Mouse (Mus musculus) lung, postnatal 14 days (tissue): ENCODE measurements around the gene Fry.

ENCODE experiments used
- DNase-seq: peaks from one replicate; pipeline ENCODE4 v3.0.0; 2021

The Fry gene

DNA sequence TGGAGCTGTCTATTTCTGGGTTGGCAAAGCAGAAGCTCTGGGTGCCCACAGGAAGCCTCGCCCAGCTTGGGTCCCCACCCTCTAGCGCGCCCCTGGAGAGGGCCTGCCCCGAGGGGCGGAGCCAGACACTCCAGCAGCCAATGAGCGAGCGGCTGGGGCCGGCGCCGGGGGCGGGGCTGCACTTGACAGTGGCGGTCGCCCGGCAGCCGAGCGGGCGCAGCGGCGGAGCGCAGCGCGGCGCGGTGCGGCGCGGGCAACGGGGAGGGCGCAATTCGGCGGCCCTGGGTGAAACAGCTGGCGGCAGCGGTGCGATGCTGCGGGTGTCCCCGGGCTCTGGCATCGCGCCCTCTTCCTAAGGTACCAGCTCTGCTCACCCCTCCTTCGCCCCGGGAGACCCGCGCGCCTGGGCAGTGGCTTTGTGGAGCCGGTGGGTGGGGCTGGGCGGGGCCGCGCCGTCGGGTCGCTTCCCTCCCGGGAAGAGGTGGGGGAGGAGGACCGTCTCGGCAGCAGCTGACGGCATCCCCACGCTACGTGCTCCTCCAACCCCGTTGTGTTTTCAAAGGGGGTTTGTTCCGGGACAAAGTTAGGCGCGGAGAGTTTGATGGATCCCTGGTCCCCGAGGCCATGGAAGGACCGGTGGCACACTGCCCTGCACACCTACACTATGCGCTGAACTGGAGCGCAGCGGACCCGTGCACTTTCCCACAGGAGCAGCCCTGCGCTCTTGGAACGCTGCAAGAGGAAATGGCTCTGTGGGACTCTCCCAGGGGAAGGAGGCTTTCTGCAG, at the start of gene Fry:
TSS of gene Fry (plus strand) at position 191 of the 787 bp plus-strand sequence.
- DNase-seq, result peak; percentile 96

DNA sequence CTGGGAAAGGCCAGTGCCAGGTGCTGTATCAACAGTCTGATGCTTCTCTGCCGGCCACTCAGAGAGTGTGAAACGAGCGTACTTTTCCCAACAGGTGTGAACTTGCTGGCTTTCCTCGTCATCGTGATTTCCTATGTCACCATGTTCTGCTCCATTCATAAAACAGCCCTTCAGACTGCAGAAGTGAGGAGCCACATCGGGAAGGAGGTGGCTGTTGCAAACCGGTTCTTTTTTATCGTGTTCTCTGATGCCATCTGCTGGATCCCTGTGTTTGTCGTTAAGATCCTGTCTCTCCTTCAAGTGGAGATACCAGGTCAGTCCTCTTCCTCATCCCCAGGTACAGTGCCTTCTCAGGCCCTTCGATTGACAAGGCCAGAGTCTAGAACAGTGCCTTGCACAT, 48.4 kb upstream of the Fry start:
- DNase-seq, result peak; percentile 8

DNA sequence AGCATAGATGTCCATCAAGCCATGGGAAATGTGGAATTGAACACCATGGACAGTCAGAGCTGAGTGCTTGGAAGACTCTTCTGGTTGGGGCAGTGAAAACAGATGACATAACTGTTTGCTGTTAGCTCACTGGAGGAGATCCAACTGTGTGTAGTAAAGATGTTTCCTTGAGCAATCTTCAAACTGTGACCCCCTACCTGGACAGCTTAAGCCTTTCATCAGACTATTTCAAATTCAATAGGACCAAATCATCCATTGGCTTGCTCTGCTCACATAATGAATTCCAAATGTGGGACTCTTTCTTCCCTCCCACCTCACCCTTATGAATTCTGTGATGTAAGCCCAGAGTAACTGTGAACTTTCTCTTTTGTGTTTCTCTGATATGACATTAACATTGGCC, 46.7 kb upstream of the Fry start:
- no peak for DNase-seq

DNA sequence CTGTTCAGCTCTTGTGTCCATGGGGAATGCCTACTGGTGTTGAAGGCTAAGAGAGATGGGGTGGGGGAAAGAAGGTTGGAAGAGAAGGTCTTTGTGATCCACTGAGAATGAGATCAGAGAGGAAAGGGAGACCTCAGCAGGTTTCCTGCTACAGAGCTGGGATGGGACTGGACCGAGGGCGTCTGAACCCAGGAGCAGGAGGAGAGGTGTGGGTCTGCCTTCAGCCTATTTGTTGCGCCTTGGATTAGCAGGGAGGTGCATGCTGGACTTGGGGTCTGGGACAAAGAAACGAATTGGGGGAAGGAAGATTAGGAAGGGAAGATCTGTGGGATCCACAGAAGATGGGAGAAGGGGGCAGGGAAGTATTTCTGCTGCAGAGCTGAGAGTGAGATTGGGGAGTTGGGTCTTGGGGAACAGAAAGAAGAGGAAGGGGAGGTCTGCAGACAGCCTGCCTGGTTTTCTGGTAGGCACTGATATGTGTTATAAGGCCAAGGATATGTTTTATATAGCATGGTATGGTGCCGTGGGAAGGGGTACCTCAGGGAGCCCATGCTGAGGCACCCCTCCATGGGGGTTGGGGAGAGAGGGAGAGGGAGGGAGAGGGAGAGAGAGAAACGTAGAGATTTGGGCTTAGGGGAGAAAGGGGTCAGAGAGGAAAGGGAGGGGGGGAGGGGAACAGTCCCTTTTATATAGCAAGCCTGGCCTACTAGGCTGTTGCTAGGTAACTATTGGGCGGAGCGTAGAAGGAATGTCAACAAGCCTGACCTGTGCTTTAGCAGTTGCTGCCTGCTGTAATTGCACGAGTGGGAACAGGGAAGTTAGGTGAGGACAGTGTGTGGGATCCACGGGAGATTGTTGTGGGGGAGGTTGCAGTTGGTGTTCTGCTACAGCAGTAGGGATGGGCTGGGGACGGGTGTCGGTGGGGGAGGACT, 38.3 kb upstream of the Fry start:
- DNase-seq, result peak; percentile 17

DNA sequence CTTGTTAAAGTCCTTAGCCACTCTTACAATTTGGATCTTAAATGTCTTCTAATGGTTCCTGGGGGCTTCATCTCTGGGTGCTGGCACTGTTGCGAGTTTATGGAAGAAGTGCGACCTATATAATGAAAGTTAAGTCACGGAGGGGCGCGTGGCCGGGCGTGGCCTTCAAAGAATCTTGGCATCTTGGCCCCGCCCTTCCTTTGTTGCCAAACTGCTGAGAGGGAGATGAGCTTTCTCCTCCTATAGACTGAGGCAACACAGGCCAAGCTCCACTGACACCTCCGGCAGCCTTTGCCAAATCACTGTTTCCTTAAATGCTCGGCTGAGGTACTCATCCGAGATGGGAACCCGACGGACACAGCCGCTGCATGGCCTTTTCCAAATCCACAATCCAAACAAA, 35.7 kb upstream of the Fry start:
- DNase-seq, result no peak

DNA sequence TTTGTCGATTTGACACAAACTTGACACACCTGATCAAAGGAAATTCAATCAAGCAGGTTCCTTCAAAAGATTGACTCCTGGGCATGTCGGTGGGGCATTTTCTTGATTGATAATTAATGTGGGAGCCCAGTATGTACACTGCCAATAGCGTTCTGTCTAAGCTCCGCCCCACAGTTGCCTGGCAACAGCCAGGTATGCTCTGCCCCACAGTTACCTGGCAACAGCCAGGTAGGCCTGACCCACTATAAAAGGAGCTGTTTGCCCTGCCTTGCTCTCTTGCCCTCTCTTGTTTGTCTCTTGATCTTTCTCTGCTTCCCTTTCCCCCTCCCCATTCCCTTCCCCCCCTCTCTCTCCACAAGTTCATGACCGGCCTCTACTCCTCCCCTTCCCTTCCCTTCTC, 35.3 kb upstream of the Fry start:
- DNase-seq, result no peak

DNA sequence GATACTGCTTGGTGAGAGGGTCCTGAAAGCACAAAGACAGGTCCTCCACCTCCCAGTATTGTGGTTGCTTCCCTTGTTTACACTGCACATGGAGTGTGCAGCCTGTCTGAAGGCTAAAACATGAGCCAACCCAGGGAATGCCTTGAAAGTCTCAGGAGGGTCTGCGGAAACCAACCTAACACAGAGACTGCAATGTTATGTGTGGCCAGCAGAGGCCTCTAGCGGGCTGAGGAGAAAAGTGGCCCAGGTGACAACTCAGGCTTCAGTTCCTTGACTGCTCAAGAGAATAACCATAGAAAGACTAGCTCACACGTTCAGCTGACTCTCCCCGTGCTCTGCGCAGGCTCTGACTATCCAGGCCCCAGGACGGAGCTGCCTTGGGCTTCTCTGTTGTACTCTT, 20.8 kb upstream of the Fry start:
- DNase-seq, result peak; percentile 62

DNA sequence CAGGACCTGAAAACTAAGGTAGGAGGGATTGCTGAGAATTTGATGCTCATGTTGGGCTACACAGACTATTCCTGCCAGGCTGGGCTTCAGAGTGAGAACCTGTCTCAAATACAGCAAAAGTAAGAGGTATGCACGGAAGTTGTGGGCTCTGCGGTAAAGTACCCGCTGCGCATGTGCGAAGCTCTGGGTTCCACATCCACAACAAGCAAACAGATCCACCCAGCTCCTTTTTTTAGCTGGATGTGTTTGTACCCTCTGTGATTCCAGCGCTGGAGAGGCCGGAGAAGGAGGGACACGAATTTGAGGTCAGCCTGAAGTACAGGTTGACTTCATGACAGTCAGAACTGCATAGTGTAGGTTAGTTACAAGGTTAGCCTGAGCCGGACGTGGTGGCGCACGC, 19.7 kb upstream of the Fry start:
- no peak for DNase-seq

DNA sequence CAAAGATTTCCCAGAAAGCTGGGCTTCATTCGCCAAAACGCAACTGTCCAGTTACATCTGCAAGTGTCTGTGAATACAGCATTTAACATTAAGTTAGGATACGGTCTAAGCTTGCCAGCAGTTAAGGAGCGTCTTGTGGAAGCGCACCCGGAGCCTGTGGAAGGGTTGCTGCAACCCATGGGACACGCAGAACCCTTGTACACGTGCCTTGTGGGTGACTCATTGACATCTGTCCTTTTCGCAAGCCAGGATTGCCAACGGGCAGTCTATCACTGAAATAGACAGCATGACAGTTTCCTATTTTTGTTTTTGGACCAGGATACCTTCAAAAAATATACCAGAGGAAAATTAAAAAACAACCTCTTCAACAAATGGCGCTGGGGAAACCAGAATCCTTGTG, 16.7 kb upstream of the Fry start:
- no peak for DNase-seq

DNA sequence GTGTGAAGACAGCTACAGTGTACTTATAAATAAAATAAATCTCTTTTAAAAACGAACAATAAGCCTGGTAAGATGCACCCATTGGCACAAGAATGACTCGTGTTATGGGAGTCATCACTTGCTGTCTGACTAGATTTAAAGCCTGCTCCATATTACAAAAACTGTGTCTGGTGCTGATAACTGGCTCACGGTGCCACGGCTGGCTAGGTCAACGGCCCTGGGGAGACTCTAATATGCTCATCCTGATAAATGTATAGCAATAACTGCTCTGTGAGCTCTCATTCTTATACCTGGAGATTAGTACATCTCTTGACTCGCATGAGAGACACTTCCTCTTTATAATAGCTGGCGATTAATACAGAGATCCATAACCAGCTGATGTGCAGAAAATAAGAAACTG, 12.1 kb upstream of the Fry start:
- DNase-seq, result no peak

DNA sequence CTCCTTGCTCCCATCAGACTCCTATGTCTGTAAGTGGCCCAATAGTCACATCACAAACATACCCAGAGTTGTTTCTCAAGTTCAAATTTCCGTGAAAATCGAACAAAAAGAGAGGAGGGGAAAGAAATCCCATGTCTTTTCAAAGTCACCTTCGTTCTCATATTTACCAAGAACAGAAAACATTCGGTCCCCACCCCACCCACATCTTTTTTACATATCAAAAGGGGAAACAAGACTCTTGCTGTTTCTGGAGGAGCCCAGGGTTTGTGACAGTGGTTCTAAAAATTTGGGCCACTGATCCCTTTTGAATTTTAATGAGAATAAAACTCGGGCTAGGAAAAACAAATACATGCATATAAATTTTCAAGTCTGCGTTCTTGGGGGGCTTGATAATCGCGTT, 7.2 kb upstream of the Fry start:
- no peak for DNase-seq

DNA sequence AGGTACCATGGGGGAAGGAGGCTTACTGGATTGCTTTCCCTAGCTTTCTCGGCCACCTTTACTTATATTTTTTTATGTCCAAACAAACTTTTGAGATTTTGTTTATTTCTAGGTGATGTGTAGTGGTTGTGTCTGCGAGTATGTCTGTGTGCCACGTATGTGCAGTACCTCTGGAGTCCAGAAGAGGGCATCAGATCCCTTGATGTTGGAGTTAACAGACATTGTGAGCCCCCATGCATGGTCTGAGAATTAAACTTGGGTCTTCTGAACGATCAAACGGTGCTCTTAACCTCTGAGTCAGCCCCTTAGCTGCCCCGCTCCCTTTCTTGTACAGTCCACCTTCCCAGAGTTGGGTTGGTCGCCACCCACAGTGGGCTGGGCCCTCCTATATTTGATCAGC, 4.4 kb upstream of the Fry start:
- peak; percentile 35 for DNase-seq

DNA sequence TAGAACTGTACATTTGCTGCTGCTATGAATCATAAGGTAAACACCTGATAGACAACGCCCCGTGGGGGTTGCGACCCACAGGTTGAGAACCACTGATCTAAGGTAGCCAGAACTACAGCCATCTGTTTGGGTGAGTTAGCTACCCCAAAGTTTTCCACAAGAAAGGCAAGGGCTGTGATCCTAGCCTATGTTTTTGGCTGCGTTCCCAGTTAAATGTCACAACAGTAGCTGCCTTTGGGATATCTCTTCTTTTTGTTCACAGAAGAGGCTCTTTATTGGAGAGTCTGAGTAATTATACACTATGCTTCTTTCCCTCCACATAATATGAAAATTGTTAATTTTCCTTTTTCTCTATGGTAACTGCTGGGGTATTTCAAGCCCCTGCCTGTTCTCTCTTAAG, 3.7 kb upstream of the Fry start:
- no peak for DNase-seq

DNA sequence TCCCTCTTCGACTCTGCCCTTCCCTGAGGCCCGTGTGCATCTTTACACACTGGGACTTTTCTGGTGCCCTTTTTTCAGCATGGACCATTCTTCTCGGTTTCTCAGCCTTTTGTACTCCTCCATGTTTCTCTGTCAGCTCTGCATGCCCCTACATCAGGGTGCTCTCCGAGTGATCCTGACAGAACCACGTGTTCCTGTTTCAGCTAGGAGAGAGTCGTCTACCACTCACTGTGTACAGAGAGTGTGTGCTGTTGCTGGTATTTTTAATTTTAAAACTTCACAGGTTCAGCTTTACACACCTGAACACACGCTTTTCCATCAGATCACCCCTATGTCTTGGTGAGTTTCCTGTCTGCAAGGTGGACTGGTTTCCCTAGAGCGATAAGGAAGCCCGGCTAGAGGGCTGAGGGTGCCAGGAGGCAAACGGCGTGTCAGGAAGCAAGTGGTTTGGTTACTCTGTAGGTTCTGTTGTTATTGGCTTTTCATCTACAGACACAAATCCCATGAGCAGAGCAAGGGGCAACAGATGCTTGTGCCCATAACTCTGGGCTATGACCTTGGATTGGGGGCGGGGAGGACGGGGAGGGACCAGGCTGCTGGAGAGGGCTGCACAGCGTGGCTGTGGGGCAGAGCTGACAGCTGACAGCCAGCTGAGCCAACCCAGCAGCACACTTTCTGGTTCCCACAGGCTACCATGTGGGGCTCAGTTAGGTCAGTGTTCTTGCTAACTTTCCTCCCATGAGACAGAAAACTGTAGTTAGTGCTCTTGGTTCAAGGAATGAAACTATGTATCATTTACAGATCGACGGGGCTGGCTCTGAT, 3.0 kb upstream of the Fry start:
- no peak for DNase-seq

DNA sequence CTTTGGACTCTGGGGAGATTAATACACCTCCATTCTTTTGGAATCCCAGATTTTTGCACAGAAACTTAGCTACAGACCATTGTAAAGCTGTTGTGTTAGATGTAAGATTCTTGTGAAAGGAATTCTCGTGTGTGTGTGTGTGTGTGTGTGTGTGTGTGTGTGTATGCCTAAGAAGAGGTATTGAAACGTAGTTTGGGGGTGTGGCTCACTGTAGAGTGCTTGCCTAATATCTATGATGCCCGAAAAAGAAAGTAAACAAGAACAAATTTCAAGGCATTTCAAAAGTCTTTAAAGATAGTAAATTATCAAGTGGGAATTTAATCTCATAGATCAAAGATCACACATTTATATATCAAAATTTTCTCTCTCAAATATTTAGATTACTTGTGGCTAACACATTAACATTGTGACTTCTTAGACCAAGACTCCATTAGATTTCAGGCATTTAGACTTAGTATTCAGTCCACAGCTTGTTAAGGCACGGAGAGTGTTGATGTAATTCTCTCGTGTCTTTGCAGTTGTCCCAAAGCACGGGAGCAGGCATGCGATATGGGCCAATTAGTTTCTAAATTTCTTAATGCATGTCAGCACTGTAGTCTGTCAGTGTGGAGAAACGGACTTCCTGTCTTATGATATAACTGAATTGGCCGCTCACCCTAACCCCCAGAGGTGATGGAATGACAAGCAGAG, 2.1 kb upstream of the Fry start:
- DNase-seq, result no peak

DNA sequence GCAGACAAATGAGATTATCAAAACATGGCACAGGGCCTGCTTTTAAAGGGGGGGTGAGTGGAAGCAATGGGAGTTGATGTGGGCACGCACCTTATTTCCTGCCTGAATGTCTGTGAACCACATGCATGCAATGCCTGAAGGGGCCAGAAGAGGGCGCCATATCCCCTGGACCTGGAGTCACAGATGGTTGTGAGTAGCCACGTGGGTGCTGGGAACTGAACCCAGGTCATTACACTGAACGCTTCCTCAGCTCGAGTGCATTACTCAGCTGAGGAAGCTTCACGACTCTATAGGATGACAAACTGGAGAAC, 1.6 kb upstream of the Fry start:
- no peak for DNase-seq

DNA sequence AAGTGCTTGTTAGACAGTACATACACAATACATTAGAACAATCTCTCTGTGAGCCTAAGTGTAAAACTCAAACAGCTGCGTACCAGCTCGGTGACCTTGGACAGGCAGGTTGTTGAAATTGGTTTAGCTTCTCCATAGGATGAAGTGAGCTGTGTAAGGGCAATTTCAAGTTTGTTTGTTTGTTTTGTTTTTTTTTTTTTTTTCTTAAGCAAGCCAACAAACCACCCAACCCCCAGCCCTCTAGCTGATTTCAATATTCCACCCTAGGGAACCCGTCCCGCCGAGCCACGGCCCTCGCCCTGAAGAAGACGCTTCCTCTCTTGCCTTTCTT, 356 bp upstream of the Fry start:
- DNase-seq, result no peak

DNA sequence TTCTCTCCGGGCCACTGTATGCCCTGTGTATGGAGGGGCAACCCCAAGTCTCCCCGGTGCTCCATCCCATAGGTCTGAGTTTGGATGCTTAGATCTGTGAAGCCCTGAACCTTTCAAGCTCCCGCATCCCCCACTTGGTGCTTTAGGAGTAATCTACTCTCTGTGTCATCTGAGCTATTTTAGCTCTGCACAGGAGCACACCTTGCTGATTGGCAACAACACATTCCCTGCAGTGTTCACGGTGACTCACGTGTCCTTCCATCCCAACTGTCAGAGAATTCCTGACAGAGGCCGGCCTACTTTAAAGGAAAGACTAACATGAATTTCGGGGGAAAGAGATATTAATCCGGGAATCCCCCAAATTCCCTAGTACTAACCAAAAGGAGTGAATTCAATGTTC, 2.2 kb downstream of the Fry start:
- DNase-seq, result no peak

DNA sequence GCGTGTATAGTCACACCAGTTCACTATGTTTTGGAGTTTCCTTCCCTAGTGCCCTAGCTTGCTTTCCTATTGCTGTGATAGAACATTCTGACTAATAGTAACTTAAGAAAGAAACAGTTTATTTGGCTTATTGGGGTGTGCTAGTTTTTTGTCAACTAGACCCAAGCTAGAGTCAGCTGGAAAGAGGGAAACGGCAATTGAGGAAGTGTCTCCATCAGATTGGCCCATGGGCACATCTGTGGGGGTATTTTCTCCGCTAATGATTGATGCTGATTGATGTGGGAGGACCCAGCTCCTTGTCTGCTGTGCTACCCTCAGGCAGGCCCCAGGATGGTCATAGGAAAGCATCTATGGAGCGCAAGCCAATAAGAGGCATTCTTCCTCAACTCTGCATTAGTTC, 3.6 kb downstream of the Fry start:
- DNase-seq, result no peak

DNA sequence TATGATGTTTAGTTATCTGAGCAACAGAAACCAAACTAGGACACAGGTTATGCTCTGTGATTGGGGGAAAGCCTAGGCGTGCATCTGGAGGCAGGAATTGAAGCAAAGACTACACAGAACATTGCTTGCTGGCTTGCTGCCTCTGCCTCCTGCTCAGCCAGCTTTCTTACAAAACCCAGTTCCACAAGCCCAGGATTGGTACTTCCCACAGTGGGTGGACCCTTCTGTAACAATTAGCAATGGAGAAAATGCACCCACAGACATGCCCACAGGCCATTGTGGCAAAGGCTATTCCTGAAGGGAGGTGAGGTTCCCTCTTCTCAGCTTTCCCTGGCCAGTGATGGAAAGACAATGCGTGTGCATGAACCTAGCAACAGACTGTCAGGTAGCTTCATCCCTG, 4.1 kb downstream of the Fry start:
- DNase-seq, result no peak

DNA sequence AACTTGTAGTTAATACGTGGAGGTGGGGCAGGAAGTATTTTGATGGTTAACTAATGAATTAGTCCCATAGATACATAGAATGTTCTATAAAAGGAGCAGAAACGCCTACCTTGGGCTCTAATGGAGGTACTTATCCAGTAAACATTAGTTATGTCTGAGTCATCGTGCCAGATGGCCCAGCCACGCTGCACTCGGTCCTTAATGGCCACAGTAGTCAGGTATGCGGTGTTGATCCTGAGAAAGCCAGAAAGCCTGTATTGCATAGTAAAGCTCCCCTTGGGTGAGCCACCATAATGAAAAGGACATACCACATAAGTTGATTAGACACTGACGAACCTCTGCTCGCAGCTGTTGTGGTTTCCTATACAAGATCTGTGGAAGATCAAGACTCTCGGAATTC, 7.5 kb downstream of the Fry start:
- no peak for DNase-seq

DNA sequence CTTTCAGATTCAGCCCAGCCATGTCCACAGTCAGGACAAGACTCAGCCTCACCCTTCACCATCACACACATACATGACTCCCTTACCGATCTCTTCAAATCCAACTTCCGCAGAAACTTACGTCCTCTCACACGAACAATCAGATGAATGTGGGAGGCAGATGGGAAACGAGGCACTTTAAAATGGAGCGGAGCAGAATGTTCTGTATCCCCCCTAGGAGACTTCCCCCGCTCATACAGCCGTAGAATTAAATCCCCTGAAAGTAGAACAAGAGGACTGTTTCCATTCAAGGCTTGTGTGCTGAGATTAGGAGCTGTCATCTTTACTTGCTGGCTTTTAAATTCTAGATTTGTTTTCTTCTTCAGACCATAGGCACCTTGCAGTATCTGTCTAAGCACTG, 10.0 kb downstream of the Fry start:
- no peak for DNase-seq

DNA sequence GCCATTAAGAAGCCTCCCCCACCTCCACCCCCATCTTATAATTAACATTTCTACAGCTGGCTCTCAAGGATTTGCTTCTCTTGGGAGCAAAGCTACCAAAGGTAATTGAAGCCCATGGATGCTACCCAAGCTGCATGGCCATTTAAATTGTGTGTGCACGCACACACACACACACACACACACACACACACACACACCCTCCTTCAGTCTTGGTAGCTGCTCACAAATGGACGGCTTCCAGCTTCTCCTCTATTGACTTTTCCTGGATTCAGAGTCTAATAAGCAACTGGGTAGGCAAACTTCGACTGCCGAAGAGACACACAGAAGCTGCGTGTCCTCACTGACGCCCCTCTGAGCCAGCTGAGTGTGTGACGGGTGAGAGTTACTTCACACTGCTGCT, 11.7 kb downstream of the Fry start:
- no peak for DNase-seq
